Mouse (Mus musculus) mouse trophoblast stem cell (cell line): Measurements from ENCODE around the gene Dusp1.

Source experiments
- in situ Hi-C, 2 experiments: fragments of 300-500 bp; cut with MseI, MboI; formaldehyde crosslinking; loops; 2 replicates in 1 of 2; 3 replicates in 1 of 2; pipeline ENCODE4 v1.15.1; 2025

Dusp1 gene

DNA sequence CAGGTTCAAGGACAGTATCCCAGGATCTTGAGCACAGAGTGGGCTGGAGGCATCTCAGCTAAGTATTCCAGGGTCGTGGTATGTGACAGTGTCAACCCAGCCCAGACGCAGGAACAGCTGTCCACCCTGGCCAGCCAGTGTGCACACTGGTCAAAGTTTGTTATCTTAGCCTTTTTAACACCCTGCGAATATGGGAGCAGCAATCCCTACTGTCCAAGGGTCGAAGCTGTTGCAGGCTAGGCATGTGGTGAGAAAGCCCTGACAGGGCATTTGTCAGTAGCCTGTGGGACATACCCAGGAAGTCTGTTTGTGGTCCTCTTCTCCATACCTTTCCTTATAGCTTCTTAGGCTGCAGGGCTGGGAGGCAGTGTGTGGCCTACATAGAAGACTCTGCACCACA is 22.1 kb upstream of the Dusp1 start:
- in situ Hi-C loops = no loop called here

DNA sequence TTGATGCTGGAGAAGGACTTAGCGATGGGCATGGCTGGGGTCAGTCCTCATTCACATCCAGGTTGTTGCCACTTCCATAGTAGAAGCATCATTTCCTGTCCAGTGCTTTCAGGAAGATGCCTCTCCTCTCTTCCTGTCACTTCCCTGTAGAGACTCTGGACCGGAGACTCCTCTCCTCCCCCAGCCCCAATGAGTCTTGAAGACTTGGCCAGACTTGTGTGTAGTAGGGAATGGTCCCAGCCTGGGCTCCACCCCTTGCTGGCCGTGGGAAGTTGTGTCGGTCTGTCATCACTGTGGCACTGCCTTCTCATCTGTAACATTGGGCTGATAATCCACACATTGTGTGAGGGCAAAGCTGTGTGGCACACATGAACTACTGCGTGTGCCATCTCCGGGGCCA is 21.7 kb upstream of the Dusp1 start:
- in situ Hi-C loops = no loop called here

DNA sequence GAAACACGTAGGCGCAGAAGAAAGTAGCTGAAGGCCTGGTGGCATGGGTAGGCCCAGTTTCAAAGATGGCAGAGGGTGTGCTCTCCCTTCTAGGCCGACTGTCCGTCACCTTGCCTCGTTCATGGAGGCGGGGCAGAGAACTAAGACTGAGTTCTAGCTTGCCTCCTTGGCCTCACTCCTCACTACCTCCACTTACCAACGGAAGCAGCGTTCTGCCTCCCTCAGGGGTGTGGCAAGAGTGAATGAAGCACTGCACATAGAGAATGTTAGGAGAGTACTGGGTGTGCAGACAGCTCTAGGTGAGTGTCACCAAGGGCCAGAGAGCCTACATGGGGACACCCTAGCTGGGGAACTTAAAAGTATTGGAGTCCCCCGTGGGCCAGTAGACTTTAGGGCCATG is 21.1 kb upstream of the Dusp1 start:
- in situ Hi-C loops = no loop called here

DNA sequence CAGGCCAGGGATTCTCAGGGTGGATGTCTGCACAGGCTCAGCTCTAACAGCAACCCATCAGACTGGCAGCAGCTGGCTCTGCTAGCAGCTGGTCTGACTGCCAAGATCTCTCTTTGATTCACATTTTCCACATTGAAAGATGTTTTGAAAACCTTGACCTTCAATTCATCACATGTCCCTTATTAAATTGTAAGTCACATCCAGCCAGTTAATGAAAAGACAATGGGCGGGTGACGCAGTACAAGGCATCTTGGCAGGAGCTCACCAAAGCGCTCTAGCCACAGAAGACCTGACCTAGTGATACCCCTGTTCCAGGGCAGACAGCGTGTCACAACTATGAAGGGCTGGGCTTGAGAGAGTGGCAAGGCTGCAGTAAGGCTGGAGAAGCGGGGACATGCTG is 20.4 kb upstream of the Dusp1 start:
- in situ Hi-C loops = no loop called here

DNA sequence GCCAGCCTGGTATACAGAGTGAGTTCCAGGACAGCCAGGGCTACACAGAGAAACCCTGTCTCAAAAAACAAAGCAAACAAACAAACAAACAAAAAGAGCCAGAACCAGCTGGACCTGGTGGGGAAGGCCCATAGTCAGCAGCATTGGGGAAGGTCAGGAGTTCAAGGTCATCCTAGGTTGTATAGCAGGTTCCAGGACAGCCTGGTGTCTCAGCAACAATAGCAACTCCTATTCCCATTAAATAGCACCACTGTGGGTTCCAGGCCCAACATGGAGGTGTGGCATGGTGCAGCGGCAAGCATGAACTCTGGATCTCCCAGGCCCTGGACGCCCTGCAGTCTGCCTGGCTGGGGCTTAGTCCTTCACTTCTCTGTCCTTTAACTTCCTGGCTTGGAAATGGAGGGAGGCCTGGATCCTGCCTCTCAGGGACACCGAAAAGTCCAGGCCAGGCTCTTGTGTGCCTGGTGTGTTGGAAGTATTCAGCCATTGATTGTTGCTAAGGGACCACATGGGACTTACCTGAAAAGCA is 19.0 kb upstream of the Dusp1 start:
- in situ Hi-C loops = no loop called here

DNA sequence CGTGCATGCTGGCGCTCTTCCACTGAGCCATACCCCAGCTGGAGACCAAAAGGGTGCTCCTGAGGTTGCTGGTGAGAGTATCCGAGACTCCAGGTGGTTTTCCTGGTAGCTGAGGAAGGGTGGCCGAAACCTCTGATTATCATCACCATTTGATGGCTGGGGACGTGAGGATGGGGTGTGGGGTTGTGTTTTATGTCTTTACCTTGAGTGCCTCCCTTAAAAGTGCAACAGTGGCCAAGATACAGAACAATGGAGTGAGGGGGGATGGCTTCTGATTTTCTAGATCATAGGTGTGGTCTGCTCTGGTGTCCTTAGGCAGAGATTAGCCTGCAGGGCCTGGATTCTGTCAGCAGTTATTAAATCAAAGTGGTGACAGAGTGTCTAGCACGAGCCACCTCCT is 17.5 kb upstream of the Dusp1 start:
- in situ Hi-C loops = no loop called here

DNA sequence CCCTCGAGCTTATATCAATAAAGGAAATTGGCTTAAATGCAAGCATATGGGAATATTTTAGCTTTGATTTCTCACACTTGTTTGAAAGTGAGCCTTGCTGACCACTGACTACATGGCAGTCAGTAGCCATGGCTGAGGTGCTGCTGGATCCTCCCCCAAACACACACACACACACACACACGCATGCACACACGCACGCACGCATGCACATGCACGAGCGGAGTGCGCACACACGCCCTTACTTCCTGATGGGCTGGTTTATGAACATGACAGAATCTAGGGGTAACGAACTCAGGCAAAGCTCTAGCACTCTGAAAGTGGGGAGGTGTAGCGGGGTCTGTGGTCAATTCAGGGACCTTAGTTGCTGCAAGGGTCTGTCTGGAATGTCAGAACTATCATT is 16.8 kb upstream of the Dusp1 start:
- in situ Hi-C loops = no loop called here

DNA sequence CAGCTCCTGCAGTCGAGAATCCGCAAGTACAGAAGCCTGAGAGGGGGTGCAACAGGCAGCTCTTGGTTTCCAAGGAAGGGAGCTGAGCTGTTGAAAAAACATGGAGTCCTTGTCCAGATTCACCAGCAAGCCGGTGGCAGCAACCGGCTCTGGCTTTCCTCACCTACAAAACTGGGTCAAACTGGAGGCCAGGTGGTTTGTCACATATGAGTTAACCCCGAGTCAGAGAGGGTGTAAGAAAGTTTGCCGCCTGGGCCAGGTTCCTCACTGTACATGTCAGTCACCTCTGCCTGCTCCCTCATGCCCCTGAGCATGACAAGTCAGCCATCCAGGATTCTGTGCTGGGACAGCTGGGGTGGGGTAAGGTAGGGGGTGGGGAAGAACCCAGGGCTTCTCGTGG is 16.2 kb upstream of the Dusp1 start:
- in situ Hi-C loops = no loop called here

DNA sequence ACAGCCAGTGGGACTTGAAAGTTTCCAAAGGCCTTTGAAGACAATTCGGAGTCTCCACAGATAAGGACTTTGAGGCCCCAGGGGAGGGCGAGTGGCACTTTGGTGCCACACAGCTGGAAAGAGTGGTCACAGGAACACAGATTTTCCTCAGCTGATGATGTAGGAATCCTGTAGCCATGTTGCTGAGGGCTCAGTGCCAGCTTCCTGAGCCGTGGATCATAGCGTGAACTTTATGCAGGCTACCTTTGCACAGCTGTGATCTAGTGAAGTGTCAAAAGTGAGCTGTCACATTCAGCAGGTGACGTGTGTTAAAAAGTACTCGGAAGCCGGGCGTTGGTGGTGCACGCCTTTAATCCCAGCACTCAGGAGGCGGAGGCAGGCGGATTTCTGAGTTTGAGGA is 15.4 kb upstream of the Dusp1 start:
- in situ Hi-C loops = no loop called here

DNA sequence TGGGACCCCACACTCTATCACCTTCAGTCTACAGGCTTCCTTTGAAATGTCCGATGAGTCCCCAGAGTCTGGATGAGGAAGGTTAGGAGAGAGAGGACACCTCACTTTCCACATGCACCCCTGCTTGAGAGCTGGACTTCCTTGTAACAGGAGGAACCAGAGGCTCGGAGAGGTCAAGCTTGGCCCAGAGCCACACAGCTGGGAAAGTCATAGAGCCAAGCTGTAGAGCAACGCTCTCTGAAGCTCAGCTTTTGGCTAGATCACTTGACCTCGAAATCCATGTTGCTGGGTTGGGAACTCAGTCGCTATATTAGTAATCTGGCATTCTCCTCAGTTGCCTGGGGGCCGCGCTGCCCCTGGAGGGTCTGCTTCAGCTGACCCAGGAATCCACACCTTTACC is 14.9 kb upstream of the Dusp1 start:
- in situ Hi-C loops = no loop called here

DNA sequence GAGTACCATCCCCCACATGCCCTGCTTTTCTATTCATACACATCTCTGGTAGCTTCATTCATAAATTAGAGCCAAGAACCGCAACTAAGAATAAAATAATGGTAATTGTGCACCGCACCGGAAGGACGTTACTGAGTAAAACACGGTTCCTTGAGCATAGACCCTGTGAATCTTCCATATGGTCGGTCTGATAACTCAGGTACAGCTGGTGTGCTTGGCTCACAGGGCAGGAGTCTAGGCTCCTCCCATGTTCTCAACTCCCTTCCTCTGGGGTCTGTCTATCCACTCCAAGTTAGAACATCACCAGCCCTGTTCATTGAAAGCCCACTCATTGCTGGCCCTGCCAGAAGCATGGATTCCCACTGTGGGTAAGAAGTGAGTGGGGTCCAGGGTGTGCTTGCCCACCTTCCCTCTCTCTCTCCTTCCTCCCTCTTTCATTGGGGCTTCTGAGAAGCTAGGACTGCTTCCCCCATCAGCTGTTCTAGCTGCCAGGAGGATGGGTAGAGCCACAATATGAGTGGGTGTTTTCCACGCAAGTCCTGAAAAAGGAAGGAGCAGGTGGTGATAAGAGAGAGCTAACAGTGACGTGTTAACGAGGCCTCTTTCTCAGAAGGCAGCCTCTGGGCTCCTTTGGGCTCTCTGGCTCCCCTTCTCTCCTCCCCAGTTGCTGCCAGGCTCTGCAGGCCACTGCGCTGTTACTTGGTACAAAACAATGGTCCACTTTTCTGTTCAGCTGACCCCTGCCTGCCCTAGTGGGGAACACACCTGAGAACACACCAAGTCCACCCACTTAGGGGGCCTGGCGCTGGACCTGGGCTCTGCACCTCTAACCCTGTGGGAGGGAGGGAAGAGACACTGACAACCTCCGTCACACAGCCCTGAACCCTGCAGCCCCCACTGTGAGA is 14.1 kb upstream of the Dusp1 start:
- in situ Hi-C loops = no loop called here

DNA sequence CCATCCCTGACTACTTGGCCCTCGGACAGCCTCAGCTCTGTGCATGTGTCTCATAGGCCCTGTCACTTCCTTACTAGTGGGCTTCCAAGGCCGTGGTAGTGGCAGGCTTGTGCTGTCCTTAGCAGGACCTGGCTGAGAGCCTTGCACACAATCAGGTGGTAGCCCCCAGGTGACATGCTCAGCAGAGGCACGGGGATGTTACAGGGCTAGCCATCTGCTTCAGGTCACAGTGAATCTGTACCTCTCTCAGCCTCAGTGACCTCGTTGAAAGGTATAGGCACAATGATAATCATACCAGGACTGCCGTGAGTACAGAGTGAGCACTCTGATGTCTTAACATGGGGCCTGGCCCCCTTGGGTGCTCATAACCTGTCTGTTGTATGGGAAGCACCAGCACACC is 12.8 kb upstream of the Dusp1 start:
- in situ Hi-C loops = no loop called here

DNA sequence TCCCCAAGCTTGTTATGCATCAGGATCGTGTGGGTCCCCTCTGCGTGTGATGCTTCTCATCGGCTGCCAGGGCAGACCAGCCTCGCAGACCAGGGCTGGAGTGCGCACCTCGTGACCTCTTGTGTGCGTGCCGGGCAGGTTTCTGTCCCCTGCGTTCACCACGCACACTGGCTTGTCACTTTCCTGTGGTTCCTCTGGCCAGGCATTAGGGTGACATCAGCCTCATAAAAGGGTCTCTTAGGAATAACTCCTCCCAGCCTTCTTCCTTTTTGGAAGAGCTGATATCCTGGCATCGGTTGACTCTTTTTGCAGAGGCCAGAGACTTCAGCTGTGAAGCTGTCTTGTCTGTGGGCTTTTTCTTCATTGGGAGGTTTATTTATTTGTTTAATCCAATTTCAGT is 12.2 kb upstream of the Dusp1 start:
- in situ Hi-C loops = no loop called here

DNA sequence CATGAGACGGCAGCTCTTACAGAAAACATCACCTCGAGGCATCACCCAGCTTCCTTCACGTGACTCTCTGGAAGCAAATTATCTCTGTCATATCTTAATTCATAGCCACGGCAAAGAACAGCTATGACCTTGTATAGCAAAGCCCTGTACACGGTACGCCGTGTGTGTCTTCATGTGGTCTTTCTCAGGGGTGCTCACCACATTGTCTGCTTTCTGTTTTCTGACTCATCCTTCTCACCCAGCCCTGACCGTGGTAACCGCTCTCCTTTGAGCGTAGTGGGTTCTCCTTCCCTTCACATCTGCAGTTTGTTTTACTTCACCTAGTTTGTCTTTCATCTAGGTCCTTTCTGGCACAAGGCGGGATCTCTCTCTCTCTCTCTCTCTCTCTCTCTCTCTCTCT is 10.3 kb upstream of the Dusp1 start:
- in situ Hi-C loops = no loop called here

DNA sequence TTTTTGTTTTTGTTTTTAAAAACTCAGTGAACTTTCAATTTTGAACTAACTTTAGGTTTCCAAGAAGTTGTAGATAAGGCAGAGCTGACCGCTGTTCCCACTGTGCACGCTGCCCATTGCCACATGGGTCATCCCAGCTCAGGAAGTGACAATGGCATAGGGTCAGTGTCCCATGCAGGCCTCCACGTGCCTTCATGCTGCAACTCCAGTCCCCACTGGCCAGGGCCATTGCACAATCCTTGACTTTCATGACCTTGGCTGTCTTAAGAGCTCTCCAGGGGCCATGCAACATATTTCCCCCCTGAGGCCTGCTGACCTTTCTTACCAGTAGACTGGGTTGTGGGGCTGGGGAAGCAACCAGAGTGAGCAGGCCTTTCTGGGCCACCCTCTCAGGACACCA is 9.4 kb upstream of the Dusp1 start:
- in situ Hi-C loops = no loop called here

DNA sequence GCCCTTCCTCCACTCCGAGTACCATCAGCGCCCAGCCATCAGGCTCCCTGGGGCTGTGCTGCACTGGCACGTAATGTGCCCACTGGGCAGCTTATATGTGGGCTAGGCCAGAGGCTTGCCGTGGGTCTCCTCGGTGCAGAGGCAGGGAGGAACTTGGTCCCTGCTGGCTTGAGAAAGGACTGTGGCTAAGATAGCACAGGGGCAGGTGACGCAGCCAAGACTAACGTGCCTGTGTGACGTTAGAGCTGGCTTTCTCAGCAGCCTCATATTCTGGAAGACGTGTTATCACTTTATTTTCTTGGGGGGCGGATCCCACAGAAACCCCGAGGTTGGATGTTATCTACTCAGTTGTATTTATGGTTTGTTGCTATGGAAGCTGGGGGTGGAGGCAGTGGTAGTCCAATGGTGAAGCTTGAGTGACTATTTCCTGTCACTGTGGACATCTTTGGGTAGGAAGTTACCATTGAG is 8.8 kb upstream of the Dusp1 start:
- in situ Hi-C loops = no loop called here

DNA sequence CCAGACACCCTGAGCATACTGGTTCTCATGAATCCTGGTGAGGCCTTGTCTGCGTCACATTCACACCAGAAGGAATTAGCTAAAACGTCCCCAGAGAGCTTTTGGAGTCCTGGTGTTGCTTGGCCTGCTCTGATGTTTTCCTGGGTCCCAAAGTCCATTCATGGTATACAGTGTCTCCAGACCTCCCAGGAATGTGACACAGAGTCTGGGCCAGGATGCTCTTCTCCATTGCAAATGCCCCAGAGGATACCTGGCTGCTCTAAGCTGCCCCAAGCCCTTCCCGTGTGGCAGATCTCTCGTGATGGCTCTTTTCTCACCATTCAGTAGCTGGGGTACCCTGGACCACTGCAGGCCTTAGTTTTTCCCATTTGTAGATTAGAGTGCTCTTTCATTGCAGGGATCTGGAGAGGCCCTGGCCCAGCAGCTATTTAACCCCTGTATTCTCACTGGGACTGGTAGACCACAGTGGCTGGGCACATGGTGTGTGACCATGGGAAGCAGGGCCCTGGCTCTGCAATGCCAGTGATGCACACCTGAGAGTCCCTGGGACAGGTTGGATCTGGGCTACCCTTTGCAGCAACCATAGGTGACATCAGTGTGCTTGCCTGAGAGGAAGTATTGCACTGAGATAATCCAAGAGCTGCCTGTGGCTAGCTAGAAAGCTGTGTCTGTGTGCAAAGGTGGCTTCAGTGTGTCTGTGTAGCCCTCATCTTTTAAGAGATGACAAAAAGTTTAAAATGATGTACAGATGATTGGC is 7.8 kb upstream of the Dusp1 start:
- in situ Hi-C loops = no loop called here

DNA sequence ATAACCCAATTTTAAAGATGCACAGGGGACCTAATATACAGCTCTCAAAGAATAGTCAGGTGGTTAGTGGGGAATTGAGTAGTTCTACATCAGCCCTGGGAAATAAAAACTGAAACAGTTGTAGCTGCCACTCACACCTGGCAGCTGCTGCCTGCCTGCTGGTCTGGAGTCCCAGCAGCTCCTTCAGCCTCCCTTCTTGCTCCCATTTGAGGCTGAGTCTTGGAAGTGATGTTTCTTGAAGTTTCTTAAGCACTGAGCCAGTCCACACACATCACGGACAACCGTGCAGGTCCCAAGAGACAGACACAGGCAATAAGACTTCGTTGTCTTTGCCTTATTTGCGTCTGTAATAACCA is 5.9 kb upstream of the Dusp1 start:
- in situ Hi-C loops = no loop called here

DNA sequence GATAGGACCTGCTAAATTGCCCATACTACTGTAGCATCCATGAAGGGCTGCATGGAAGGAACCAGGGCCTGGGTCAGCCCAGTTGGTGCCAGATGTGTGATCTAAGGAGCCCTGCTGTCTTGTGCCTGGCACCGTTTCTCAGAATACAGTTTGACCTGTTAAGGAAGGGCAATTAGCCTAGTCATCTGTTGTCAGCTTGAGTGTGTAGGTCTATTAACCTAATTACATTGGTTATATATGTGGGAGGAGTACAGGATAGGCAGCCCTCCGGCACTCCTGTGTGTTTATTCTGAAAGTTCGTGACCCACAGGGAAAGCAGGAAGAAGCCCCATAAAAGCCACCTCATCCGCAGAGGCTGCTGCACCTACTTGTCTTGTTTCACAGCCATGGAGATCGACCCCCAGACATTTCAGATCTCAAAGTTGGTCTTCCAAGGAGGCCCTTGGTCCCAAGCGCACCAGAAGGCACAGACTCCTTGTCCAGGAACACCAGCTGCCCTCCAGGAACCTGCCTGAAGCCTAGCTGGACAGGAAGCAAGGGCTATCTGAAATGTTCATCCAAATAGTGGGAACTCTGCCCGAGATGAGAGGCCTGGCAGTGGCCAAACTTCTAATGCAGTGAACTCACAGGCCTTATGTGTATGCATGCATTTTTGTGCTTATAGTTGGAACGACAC is 5.4 kb upstream of the Dusp1 start:
- in situ Hi-C loops = no loop called here

DNA sequence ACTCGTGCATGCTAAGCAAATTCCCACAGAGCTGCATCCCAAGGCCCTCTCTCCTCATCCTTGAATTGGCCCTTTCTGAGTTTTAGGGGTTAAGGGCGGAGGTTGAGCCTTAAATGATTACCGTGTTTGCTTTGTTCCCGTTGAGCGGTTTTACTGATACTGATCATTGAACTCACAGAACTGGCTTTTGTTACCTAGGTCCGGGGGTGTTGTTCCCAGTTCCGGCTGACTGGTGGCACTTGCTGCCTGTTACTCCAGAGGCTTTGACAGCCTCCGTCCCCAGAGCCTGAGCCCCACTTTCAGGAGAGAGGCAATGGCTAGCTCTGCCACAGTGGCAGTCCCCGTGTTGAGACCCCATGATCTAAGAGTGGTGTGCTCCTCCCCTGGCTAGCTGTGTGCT is 2.5 kb upstream of the Dusp1 start:
- in situ Hi-C loops = no loop called here

DNA sequence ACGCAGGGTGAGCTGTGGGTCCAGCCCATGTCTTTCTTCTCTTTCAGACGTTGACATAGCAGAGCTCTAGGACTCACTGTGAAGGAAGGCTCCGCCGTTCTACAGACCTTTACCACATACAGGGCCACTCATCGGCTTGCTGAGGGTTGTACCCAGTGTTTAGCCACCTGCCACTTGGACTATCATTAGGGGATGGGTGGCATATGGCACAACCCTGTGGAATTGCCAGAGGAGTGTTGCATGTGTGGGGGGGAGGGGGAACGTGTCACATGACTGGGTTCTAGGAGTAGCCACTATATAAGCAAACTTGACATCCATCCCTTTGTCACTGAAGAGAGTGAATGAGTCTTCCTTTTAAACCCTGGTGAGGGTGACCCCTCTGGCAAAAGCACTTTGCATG is 1.5 kb upstream of the Dusp1 start:
- in situ Hi-C loops = no loop called here

DNA sequence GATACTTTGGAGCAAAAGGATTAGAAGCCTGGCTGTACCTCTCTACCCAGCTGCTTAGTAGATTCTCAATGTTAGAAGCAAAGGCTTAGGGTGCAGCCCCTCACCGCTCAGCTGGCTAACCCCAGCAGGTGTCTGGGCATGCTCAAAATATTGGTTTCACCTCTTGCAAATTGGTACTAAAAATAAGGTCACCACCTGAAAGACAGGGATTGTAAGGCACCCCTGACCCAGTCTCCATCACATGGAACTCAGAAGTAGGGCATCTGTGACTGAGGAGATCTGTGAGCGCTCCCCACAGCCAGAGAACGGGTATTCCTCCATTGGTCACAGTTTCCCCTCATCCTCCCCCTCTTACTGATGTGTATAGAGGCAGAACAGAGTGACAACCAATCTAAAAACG is 364 bp upstream of the Dusp1 start:
- in situ Hi-C loops = no loop called here

DNA sequence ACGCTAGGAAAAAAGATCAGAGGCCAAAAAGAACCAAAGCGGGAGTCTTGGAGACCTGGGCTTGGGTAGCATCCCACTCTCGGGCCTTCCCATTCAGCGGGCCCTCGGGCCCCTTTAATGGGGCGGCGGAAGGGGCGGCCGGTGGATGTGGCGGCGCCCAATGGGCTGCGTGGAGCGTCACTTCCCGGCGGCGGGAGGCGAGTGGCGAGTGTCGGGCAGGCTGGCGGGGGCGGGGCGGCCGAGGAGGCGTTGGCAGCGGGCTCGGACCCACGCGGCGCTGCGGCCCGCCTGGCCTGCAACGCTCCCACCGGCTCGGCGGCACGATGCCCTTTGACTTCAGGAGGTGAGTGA is 663 bp downstream of the Dusp1 start, which contains the start of gene Ergic1:
Ergic1 (plus strand) TSS at position 200 of the 351 bp plus-strand sequence.
- in situ Hi-C loops = no loop called here
